Mouse (Mus musculus): Measurements from ENCODE around the gene 1700029I15Rik. TPM values are rescaled to one million over a fixed set of nuclear protein-coding genes. Genes with fewer than 3 reads are reported as not detected.

1700029I15Rik gene
- total and polyA plus RNA-seq, 3 experiments: 0.67 to 3.4 (median 3.0) TPM

DNA sequence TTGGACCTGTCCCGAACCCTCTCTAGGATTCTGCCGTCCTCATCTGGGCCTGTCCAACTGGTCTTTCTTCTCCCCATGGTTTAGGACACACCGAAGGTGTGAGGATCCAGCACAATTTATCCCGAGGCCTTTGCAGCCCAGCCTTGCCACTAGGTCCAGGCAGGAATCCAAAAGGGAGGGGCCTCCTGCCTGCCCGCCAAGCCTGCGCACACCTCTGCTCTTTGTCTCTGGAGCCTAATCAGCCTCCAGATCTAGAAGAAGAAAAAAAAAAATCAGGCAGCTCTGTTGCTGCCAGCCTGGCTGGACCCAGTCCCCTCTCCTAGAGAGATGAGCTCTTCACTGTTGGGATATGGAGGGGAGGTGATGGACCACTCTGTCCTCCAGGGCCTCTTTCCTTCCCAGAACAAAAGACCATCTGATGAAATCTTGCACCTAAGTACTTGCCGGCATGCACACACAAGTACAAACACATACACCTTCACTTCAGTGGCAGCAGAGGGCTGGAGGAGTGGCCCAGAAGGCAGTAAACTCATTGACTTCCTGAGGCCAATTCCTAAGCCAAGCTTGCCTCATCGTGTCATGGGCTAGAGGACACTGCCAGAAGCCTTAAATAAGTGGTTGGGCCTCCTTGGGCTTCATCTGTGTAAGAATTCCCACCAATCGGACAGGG is 9.4 kb upstream of the 1700029I15Rik start:
- Histone ChIP-seq H3K79me2 (replicated peaks; ENCODE audit: control insufficient read depth, extremely low read depth, insufficient read depth, poor library complexity, severe bottlenecking) (peaks cover 9% of the 10 kb centered on the region), H3K4me2 (ENCODE audit: insufficient read depth, low read depth, poor library complexity, severe bottlenecking) (no peak overlapping the region), H3K27me3 (replicated peaks) (peaks cover 9% of the 10 kb centered on the region), H3K9me3 (replicated peaks; ENCODE audit: low read length) (no peaks in the 10 kb centered on the region), H3K9ac (ENCODE audit: insufficient read depth, low read depth) (no peak overlapping the region), H3K27ac (ENCODE audit: insufficient read depth, low read depth) (no peak overlapping the region), H3K36me3 (replicated peaks in 1 of 2; ENCODE audit: control insufficient read depth in 1 of 2, insufficient read depth in 1 of 2, low read length in 1 of 2) (peaks cover 6 to 13% of the 10 kb centered on the region in 2 experiments), H3K4me3 (replicated peaks in 1 of 3; ENCODE audit: low read depth in 2 of 3, low read length in 2 of 3, poor library complexity in 1 of 3) (no peak overlapping the region), H3K4me1 (ENCODE audit: control insufficient read depth in 1 of 2, insufficient read depth in 2 of 2) (peaks cover 13 to 43% of the 10 kb centered on the region in 2 experiments)
- no peak for DNase-seq (ENCODE audit: extremely low read depth)
- dilution Hi-C loops (cut with MboI; ENCODE audit: extremely low pct_ligation_motif_present, extremely low pct_unique_long_range_greater_than_20kb, low sequenced_read_pairs): no loop called here
- in situ Hi-C loops (cut with MboI; ENCODE audit: low pct_ligation_motif_present, low pct_unique_long_range_greater_than_20kb, low sequenced_read_pairs): no loop called here
- TF ChIP-seq RAD21 (IDR thresholded peaks at IDR 0.05; ENCODE audit: low read depth, low read length): no peak
- no peak for TF ChIP-seq ZNF384 (IDR thresholded peaks at IDR 0.05; ENCODE audit: low read depth, low read length)
- no peak for TF ChIP-seq GABPA (IDR thresholded peaks at IDR 0.05; ENCODE audit: insufficient replicate concordance, low read depth, low read length)
- no peak for TF ChIP-seq IRF4 (IDR thresholded peaks at IDR 0.05; ENCODE audit: low read depth, low read length)
- TF ChIP-seq BHLHE40 (IDR thresholded peaks at IDR 0.05; ENCODE audit: low read depth, low read length): no peak
- TF ChIP-seq SIN3A (IDR thresholded peaks at IDR 0.05; ENCODE audit: low read length): no peak
- no peak for TF ChIP-seq KAT2A (IDR thresholded peaks at IDR 0.05; ENCODE audit: insufficient replicate concordance, low read length)
- no peak for TF ChIP-seq CHD1 (IDR thresholded peaks at IDR 0.05; ENCODE audit: low read depth, low read length)
- TF ChIP-seq HCFC1 (IDR thresholded peaks at IDR 0.05; ENCODE audit: low read depth, low read length): no peak

DNA sequence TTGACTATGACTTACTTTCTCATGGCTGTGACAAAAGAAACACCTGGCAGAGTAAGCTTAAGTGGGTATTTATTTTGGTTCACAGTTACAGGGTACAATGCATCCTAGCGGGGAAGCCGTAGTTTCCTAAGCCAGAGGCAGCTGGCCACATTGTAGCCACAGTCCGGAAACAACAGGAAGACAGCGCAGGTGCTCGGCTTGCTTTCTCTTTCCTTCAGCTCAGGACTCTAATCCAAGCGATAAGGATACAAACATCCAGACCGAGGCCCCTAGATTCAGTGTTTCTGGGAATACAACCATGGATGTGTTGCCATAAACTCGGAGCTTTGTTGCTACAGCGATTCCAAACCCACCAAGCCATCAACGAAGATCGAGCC is 8.9 kb upstream of the 1700029I15Rik start:
- Histone ChIP-seq H3K27ac (ENCODE audit: insufficient read depth, low read depth) (no peak overlapping the region), H3K36me3 (replicated peaks in 1 of 2; ENCODE audit: control insufficient read depth in 1 of 2, insufficient read depth in 1 of 2, low read length in 1 of 2) (peaks cover 11 to 18% of the 10 kb centered on the region in 2 experiments), H3K9me3 (replicated peaks; ENCODE audit: low read length) (no peaks in the 10 kb centered on the region), H3K79me2 (replicated peaks; ENCODE audit: control insufficient read depth, extremely low read depth, insufficient read depth, poor library complexity, severe bottlenecking) (peaks cover 9% of the 10 kb centered on the region), H3K4me2 (ENCODE audit: insufficient read depth, low read depth, poor library complexity, severe bottlenecking) (no peak overlapping the region), H3K4me1 (ENCODE audit: control insufficient read depth in 1 of 2, insufficient read depth in 2 of 2) (peaks cover 14 to 48% of the 10 kb centered on the region in 2 experiments), H3K9ac (ENCODE audit: insufficient read depth, low read depth) (no peak overlapping the region), H3K4me3 (replicated peaks in 1 of 3; ENCODE audit: low read depth in 2 of 3, low read length in 2 of 3, poor library complexity in 1 of 3) (no peak overlapping the region), H3K27me3 (replicated peaks) (peaks cover 9% of the 10 kb centered on the region)
- in situ Hi-C loops (cut with MboI; ENCODE audit: low pct_ligation_motif_present, low pct_unique_long_range_greater_than_20kb, low sequenced_read_pairs): no loop called here
- dilution Hi-C loops (cut with MboI; ENCODE audit: extremely low pct_ligation_motif_present, extremely low pct_unique_long_range_greater_than_20kb, low sequenced_read_pairs): no loop called here
- no peak for DNase-seq (ENCODE audit: extremely low read depth)
- TF ChIP-seq CHD2 (IDR thresholded peaks at IDR 0.05; ENCODE audit: low read length) (no peak), SMC3 (IDR thresholded peaks at IDR 0.05; ENCODE audit: low read depth, low read length) (no peak), JUND (conservative IDR thresholded peaks at IDR 0.05; ENCODE audit: low read depth, low read length) (no peak), BHLHE40 (IDR thresholded peaks at IDR 0.05; ENCODE audit: low read depth, low read length) (no peak), SIN3A (IDR thresholded peaks at IDR 0.05; ENCODE audit: low read length) (no peak), IRF4 (IDR thresholded peaks at IDR 0.05; ENCODE audit: low read depth, low read length) (no peak), NELFE (IDR thresholded peaks at IDR 0.05; ENCODE audit: low read depth, low read length) (no peak), ZNF384 (IDR thresholded peaks at IDR 0.05; ENCODE audit: low read depth, low read length) (no peak), HCFC1 (IDR thresholded peaks at IDR 0.05; ENCODE audit: low read depth, low read length) (no peak), RAD21 (IDR thresholded peaks at IDR 0.05; ENCODE audit: low read depth, low read length) (no peak), EP300 (IDR thresholded peaks at IDR 0.05; ENCODE audit: low read length) (no peak)
